Mouse (Mus musculus): ENCODE measurements at regions not wholly inside any gene's neighbourhood (a gene's known extent, or its start where the extent isn't known, plus 50 kb on each side); places are given as distances from the start of the nearest gene placed in this dataset.

- Histone ChIP-seq H3K9ac (ENCODE audit: control insufficient read depth, low read depth, low read length, poor library complexity, severe bottlenecking) (no peak overlapping the region), H3K36me3 (ENCODE audit: control insufficient read depth in 1 of 2, insufficient read depth in 2 of 2, low read length in 2 of 2) (no peaks in the 10 kb centered on the region), H3K79me2 (ENCODE audit: control insufficient read depth, insufficient read depth, low read length, poor library complexity) (no peaks in the 10 kb centered on the region), H3K4me3 (ENCODE audit: control insufficient read depth in 1 of 2, insufficient read depth in 1 of 2, low read depth in 2 of 2, low read length in 2 of 2) (no peak overlapping the region), H3K9me3 (replicated peaks; ENCODE audit: insufficient read depth, low read length) (no peaks in the 10 kb centered on the region), H3K4me1 (ENCODE audit: control insufficient read depth in 1 of 2, insufficient read depth in 2 of 2, low read length in 2 of 2) (no peaks in the 10 kb centered on the region; a peak in 1 of 4 replicates), H3K27me3 (ENCODE audit: control insufficient read depth in 1 of 2, insufficient read depth in 2 of 2, low read length in 2 of 2) (no peaks in the 10 kb centered on the region; a peak in 1 of 4 replicates), H3K27ac (ENCODE audit: control insufficient read depth, low read depth, low read length) (no peak overlapping the region)
- TF ChIP-seq ZMIZ1 (IDR thresholded peaks at IDR 0.05; ENCODE audit: low read depth, low read length) (no peak), USF2 (IDR thresholded peaks at IDR 0.05; ENCODE audit: borderline replicate concordance in 1 of 2, insufficient read depth in 1 of 2, low read depth in 1 of 2, low read length in 2 of 2) (no peak), NELFE (IDR thresholded peaks at IDR 0.05; ENCODE audit: low read depth, low read length) (no peak), TBP (IDR thresholded peaks at IDR 0.05; ENCODE audit: low read depth, low read length) (no peak), CTCF (IDR thresholded peaks at IDR 0.05 in 2 of 3, conservative IDR thresholded peaks at IDR 0.05 in 1 of 3; ENCODE audit: control insufficient read depth in 1 of 3, insufficient read depth in 1 of 3, low read depth in 2 of 3, low read length in 3 of 3, poor library complexity in 1 of 3, severe bottlenecking in 1 of 3) (no peak), TAL1 (IDR thresholded peaks at IDR 0.05; ENCODE audit: low read length) (no peak), MEF2A (IDR thresholded peaks at IDR 0.05; ENCODE audit: extremely low read depth, insufficient replicate concordance, low read depth, low read length, poor library complexity, severe bottlenecking) (no peak), ELF1 (IDR thresholded peaks at IDR 0.05; ENCODE audit: low read depth, low read length) (no peak), POLR2AphosphoS2 (IDR thresholded peaks at IDR 0.05; ENCODE audit: low read length) (no peak), SIN3A (IDR thresholded peaks at IDR 0.05; ENCODE audit: low read length) (no peak)
- DNase-seq (ENCODE audit: low read depth, low spot score), result no peak
These were observed 60.8 kb upstream of the Dab2 start for GRCm38 (mm10) chr15:6238755-6239154.

GRCm38 (mm10) chr15:6242132-6242531, 57.5 kb upstream of the Dab2 start:
- H3K9ac ChIP-seq (ENCODE audit: control insufficient read depth, low read depth, low read length, poor library complexity, severe bottlenecking), result no peak overlapping the region
- no peak for TF ChIP-seq ELF1 (IDR thresholded peaks at IDR 0.05; ENCODE audit: low read depth, low read length)
- no peak for TF ChIP-seq ZMIZ1 (IDR thresholded peaks at IDR 0.05; ENCODE audit: low read depth, low read length)
- TF ChIP-seq TCF12 (IDR thresholded peaks at IDR 0.05; ENCODE audit: low read depth, low read length), result no peak
- TF ChIP-seq RCOR1 (IDR thresholded peaks at IDR 0.05; ENCODE audit: low read depth, low read length), result no peak
- TF ChIP-seq USF1 (IDR thresholded peaks at IDR 0.05; ENCODE audit: low read depth, low read length), result no peak
- no peak for TF ChIP-seq JUND (IDR thresholded peaks at IDR 0.05; ENCODE audit: low read depth, low read length)
- TF ChIP-seq MAX (IDR thresholded peaks at IDR 0.05; ENCODE audit: low read length), result no peak
- TF ChIP-seq CTCF (IDR thresholded peaks at IDR 0.05 in 2 of 3, conservative IDR thresholded peaks at IDR 0.05 in 1 of 3; ENCODE audit: control insufficient read depth in 1 of 3, insufficient read depth in 1 of 3, low read depth in 2 of 3, low read length in 3 of 3, poor library complexity in 1 of 3, severe bottlenecking in 1 of 3), result no peak
- no peak for TF ChIP-seq CHD1 (IDR thresholded peaks at IDR 0.05; ENCODE audit: low read depth, low read length)
- no peak for TF ChIP-seq NELFE (IDR thresholded peaks at IDR 0.05; ENCODE audit: low read depth, low read length)
- no peak for TF ChIP-seq GATA1 (IDR thresholded peaks at IDR 0.05; ENCODE audit: low read depth, low read length)
- TF ChIP-seq MXI1 (IDR thresholded peaks at IDR 0.05; ENCODE audit: low read depth, low read length), result no peak
- no peak for TF ChIP-seq SMC3 (IDR thresholded peaks at IDR 0.05; ENCODE audit: low read depth, low read length)
- H3K9me3 ChIP-seq (replicated peaks; ENCODE audit: insufficient read depth, low read length), result no peaks in the 10 kb centered on the region
- no peak overlapping the region for H3K27ac ChIP-seq (ENCODE audit: control insufficient read depth, low read depth, low read length)
- H3K79me2 ChIP-seq (ENCODE audit: control insufficient read depth, insufficient read depth, low read length, poor library complexity), result no peaks in the 10 kb centered on the region
- H3K4me1 ChIP-seq (ENCODE audit: control insufficient read depth in 1 of 2, insufficient read depth in 2 of 2, low read length in 2 of 2), result no peaks in the 10 kb centered on the region; a peak in 1 of 4 replicates
- H3K4me3 ChIP-seq (ENCODE audit: control insufficient read depth in 1 of 2, insufficient read depth in 1 of 2, low read depth in 2 of 2, low read length in 2 of 2), result no peak overlapping the region
- H3K36me3 ChIP-seq (ENCODE audit: control insufficient read depth in 1 of 2, insufficient read depth in 2 of 2, low read length in 2 of 2), result no peaks in the 10 kb centered on the region
- DNase-seq (ENCODE audit: low read depth, low spot score), result no peak
- peaks cover 0 to 3% of the 10 kb centered on the region in 2 experiments; a peak in 3 of 4 replicates for H3K27me3 ChIP-seq (ENCODE audit: control insufficient read depth in 1 of 2, insufficient read depth in 2 of 2, low read length in 2 of 2)

Data from MEL (cell line).